Comparison of ENCODE assay signal across 8 mouse cellular contexts in genomic region chr3:122246986-122247767, GRCm38 (mm10). TPM values are rescaled to one million over a fixed set of nuclear protein-coding genes. Genes with fewer than 3 reads are reported as not detected.
A peak's percentile ranks its signal among the peaks of the same experiment; 100 is the strongest.
DNase-seq lines count a peak whose midpoint lies in the region; ATAC-seq lines count a peak whose summit lies in the region.

No protein-coding gene starts in this region.

- peak overlapping the region; percentile 93 for H3K4me3 ChIP-seq in heart, embryonic 12.5 days
- H3K4me3 ChIP-seq in hindbrain, embryonic 15.5 days = peak overlapping the region; percentile 96
- peak overlapping the region; percentile 90 for H3K4me3 ChIP-seq in liver, embryonic 15.5 days (replicated peaks)
- peak overlapping the region; percentile 88 for H3K4me3 ChIP-seq in stomach, embryonic 16.5 days (replicated peaks; ENCODE audit: low read length)

- 34% methylated on average over 12 of the region's 12 CpGs for WGBS in heart, embryonic 12.5 days
- WGBS in hindbrain, embryonic 15.5 days = 63% methylated on average over 12 of the region's 12 CpGs
- WGBS in liver, embryonic 15.5 days (ENCODE audit: insufficient replicate concordance) = 11% methylated on average over 12 of the region's 12 CpGs
- 47% methylated on average over 12 of the region's 12 CpGs for WGBS in stomach, embryonic 16.5 days

- peak; percentile 65 for ATAC-seq in heart, embryonic 12.5 days (ENCODE audit: insufficient number of reproducible peaks, low FRiP score)
- ATAC-seq in hindbrain, embryonic 15.5 days (ENCODE audit: low FRiP score, low read depth) = no peak
- ATAC-seq in liver, embryonic 15.5 days (ENCODE audit: insufficient read depth) = peak; percentile 70
- no peak for ATAC-seq in stomach, embryonic 16.5 days (ENCODE audit: insufficient read depth, low FRiP score)

- no peaks in the 10 kb centered on the region for H3K9me3 ChIP-seq in heart, embryonic 12.5 days (replicated peaks)
- no peaks in the 10 kb centered on the region for H3K9me3 ChIP-seq in hindbrain, embryonic 15.5 days
- H3K9me3 ChIP-seq in liver, embryonic 15.5 days (replicated peaks) = no peaks in the 10 kb centered on the region
- H3K9me3 ChIP-seq in stomach, embryonic 16.5 days (replicated peaks; ENCODE audit: control insufficient read depth, low read length) = 0 out of 2 replicates have a peak, but pooled peaks cover 3% of the 10 kb centered on the region

- H3K27me3 ChIP-seq in heart, embryonic 12.5 days (replicated peaks) = no peaks in the 10 kb centered on the region
- no peaks in the 10 kb centered on the region for H3K27me3 ChIP-seq in hindbrain, embryonic 15.5 days
- no peaks in the 10 kb centered on the region for H3K27me3 ChIP-seq in liver, embryonic 15.5 days
- no peaks in the 10 kb centered on the region for H3K27me3 ChIP-seq in stomach, embryonic 16.5 days (ENCODE audit: control insufficient read depth, insufficient read depth, low read length)

- peak overlapping the region; percentile 83 for H3K4me2 ChIP-seq in heart, embryonic 12.5 days
- peak overlapping the region; percentile 65 for H3K4me2 ChIP-seq in hindbrain, embryonic 15.5 days
- peak overlapping the region; percentile 72 for H3K4me2 ChIP-seq in liver, embryonic 15.5 days
- peak overlapping the region; percentile 81 for H3K4me2 ChIP-seq in stomach, embryonic 16.5 days (ENCODE audit: low read depth, low read length)

- H3K27ac ChIP-seq in heart, embryonic 12.5 days (ENCODE audit: poor library complexity, severe bottlenecking) = peak overlapping the region; percentile 97
- no peak overlapping the region for H3K27ac ChIP-seq in hindbrain, embryonic 15.5 days (replicated peaks)
- H3K27ac ChIP-seq in liver, embryonic 15.5 days (replicated peaks) = peak overlapping the region; percentile 100
- 0 out of 2 replicates have a peak overlapping the region, but pooled peaks have one; percentile 6 for H3K27ac ChIP-seq in stomach, embryonic 16.5 days (ENCODE audit: low read length)

- DNase-seq in heart, postnatal 4 days = no peak
- peak; percentile 49 for DNase-seq in cerebellum, adult 9-10 months
- no peak for DNase-seq in retina, postnatal 1 day
- no peak for DNase-seq in left cerebral cortex, postnatal 25 days (ENCODE audit: low spot score in 2 of 2)

- peaks cover 17% of the 10 kb centered on the region for H3K4me1 ChIP-seq in heart, embryonic 12.5 days (replicated peaks)
- H3K4me1 ChIP-seq in hindbrain, embryonic 15.5 days (replicated peaks) = peaks cover 23% of the 10 kb centered on the region
- peaks cover 66% of the 10 kb centered on the region for H3K4me1 ChIP-seq in liver, embryonic 15.5 days (replicated peaks)
- peaks cover 16% of the 10 kb centered on the region; the same call in 1 of the 2 replicates for H3K4me1 ChIP-seq in stomach, embryonic 16.5 days (ENCODE audit: control insufficient read depth, insufficient read depth, low read length)

- no peaks in the 10 kb centered on the region for H3K36me3 ChIP-seq in heart, embryonic 12.5 days
- no peaks in the 10 kb centered on the region for H3K36me3 ChIP-seq in hindbrain, embryonic 15.5 days
- peaks cover 30% of the 10 kb centered on the region for H3K36me3 ChIP-seq in liver, embryonic 15.5 days (replicated peaks)
- no peaks in the 10 kb centered on the region for H3K36me3 ChIP-seq in stomach, embryonic 16.5 days (ENCODE audit: control insufficient read depth, insufficient read depth, low read length)

- intact Hi-C loops in left cerebral cortex, postnatal 25 days (cut with DNase I) = loop anchor here (10.0 kb wide), 1 partner anchor 362 kb away; no protein-coding TSS in a partner anchor

- H3K9ac ChIP-seq in heart, embryonic 12.5 days = peak overlapping the region; percentile 95
- peak overlapping the region; percentile 88; the same call in 1 of the 2 replicates for H3K9ac ChIP-seq in hindbrain, embryonic 15.5 days
- peak overlapping the region; percentile 100 for H3K9ac ChIP-seq in liver, embryonic 15.5 days
- H3K9ac ChIP-seq in stomach, embryonic 16.5 days (ENCODE audit: low read length) = peak overlapping the region; percentile 48; the same call in 1 of the 2 replicates

RNA-seq across cellular contexts. Expression of gene Gclm, which starts 1.8 kb away (rescaled TPM):
- 108 and 122 TPM in 2 replicates for polyA plus RNA-seq in heart, embryonic 12.5 days (2016; fragmentation: Nextera tagmentation; extraction: Ambion mirVana)
- 10 to 100 TPM; 43.9 to 58.5 TPM for total RNA-seq in heart, postnatal 4 days (2021)
- 50.6 and 59.6 TPM in 2 replicates for polyA plus RNA-seq in hindbrain, embryonic 15.5 days (2015; fragmentation: Nextera tagmentation; extraction: Ambion mirVana)
- 427 and 441 TPM in 2 replicates for polyA plus RNA-seq in liver, embryonic 15.5 days (2015; fragmentation: Nextera tagmentation; extraction: Ambion mirVana)
- polyA plus RNA-seq in stomach, embryonic 16.5 days (2015; fragmentation: Nextera tagmentation; extraction: Ambion mirVana) = 60.8 and 69.5 TPM in 2 replicates
- total RNA-seq in left cerebral cortex, postnatal 25 days (2021) = 10 to 100 TPM; 62.6 to 79.5 TPM

RNA-seq across cellular contexts. Expression of gene Dnttip2, which starts 27.0 kb away (rescaled TPM):
- polyA plus RNA-seq in heart, embryonic 12.5 days (2016; fragmentation: Nextera tagmentation; extraction: Ambion mirVana) = 50.1 and 53.4 TPM in 2 replicates
- total RNA-seq in heart, postnatal 4 days (2021) = 10 to 100 TPM; 28.9 to 30.8 TPM
- polyA plus RNA-seq in hindbrain, embryonic 15.5 days (2015; fragmentation: Nextera tagmentation; extraction: Ambion mirVana) = 42.2 and 45.2 TPM in 2 replicates
- polyA plus RNA-seq in liver, embryonic 15.5 days (2015; fragmentation: Nextera tagmentation; extraction: Ambion mirVana) = 25.6 and 29.8 TPM in 2 replicates
- polyA plus RNA-seq in stomach, embryonic 16.5 days (2015; fragmentation: Nextera tagmentation; extraction: Ambion mirVana) = 57.6 and 61.7 TPM in 2 replicates
- 10 to 100 TPM; 27.1 to 30.3 TPM for total RNA-seq in left cerebral cortex, postnatal 25 days (2021)

RNA-seq across cellular contexts. Expression of gene Bcar3, which starts 46.8 kb away (rescaled TPM):
- 6.0 and 7.3 TPM in 2 replicates for polyA plus RNA-seq in heart, embryonic 12.5 days (2016; fragmentation: Nextera tagmentation; extraction: Ambion mirVana)
- 1 to 10 TPM; 8.8 to 9.5 TPM for total RNA-seq in heart, postnatal 4 days (2021)
- 5.9 and 6.3 TPM in 2 replicates for polyA plus RNA-seq in hindbrain, embryonic 15.5 days (2015; fragmentation: Nextera tagmentation; extraction: Ambion mirVana)
- 5.2 and 6.1 TPM in 2 replicates for polyA plus RNA-seq in liver, embryonic 15.5 days (2015; fragmentation: Nextera tagmentation; extraction: Ambion mirVana)
- polyA plus RNA-seq in stomach, embryonic 16.5 days (2015; fragmentation: Nextera tagmentation; extraction: Ambion mirVana) = 11.1 and 13.7 TPM in 2 replicates
- total RNA-seq in left cerebral cortex, postnatal 25 days (2021) = 10 to 100 TPM; 16.1 TPM

Comparison
In these comparisons a context has a peak if more than half of its experiments do, and no peak if none do; other contexts are left out.
1. ATAC-seq: peak in heart, embryonic 12.5 days (single experiment) and liver, embryonic 15.5 days (single experiment); none in hindbrain, embryonic 15.5 days (single experiment) and stomach, embryonic 16.5 days (single experiment).
2. H3K9ac ChIP-seq: peak in every context shown above with its lines; median percentile 100 in liver, embryonic 15.5 days; 95 in heart, embryonic 12.5 days; 88 in hindbrain, embryonic 15.5 days; 48 in stomach, embryonic 16.5 days.
3. Peak in every context shown above with its lines, with median percentiles within 50 percentile points of each other: H3K4me2 ChIP-seq and H3K4me3 ChIP-seq.